Mouse (Mus musculus): ENCODE data around the gene AI854703. TPM values are rescaled to one million over a fixed set of nuclear protein-coding genes. Genes with fewer than 3 reads are reported as not detected.

AI854703 gene
- polyA plus RNA-seq, 1 experiment from 2014 or later: 26.9 TPM

DNA sequence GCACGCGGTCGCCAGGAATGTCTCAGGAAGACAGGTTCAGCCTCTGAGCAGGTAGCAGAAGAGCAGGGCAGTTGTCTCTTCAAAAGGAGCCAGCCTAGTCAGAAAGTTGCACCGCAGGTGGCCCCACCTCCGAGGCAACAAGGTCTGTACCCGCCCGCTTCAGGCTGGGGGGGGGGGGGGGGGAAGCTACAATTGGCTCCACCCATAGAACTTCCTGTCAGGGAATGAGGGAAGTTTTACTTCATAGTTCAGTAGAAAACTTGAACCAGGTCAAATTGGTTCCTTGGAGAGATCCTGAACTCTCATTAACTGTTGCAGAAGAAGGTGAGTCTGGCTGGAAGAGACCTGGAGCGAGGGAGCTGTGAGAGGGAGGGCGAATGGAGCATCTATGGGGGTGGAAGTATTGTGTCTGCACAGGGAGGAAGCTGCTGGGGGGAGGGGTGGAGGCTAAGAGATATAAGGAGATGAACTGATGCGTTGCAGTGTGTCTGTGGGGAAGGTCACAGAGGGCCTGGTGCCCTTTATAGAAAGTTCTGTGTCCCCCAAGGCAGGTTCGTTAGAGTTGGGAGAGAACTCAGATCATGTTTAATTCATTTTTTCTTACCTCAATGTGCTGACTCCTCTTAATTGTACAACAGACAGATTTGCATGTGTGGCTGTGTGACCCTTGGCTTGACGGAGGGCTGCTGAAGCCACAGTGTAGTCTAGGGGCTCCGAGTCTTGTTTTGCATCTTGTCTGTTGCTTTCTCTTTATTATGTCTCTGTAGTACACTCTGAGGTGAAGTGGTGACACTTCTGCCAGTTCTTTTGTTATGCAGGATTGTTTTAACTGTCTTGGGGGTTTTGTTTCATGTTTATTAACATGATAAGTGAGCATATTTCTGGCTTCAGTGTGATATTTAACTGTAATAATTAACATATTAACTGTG, 49.6 kb downstream of the AI854703 start, which contains the start of gene Gimap9:
Gimap9 (plus strand) TSS at position 199 of the 929 bp plus-strand sequence.
- WGBS: 37% methylated on average over 13 of the region's 13 CpGs
- Histone ChIP-seq H3K4me3 (ENCODE audit: low read depth, low read length) (no peak within 1 kb of the TSS), H3K27me3 (ENCODE audit: control insufficient read depth, insufficient read depth, low read length) (no peaks in the 10 kb centered on the region), H3K4me2 (ENCODE audit: low read depth, low read length) (peak within 1 kb of the TSS; percentile 8; the same call in 1 of the 2 replicates), H3K36me3 (ENCODE audit: control insufficient read depth, insufficient read depth, low read length) (no peaks in the 10 kb centered on the region), H3K9me3 (ENCODE audit: control insufficient read depth, low read length) (no peaks in the 10 kb centered on the region), H3K9ac (replicated peaks; ENCODE audit: low read depth, low read length) (no peak within 1 kb of the TSS), H3K27ac (ENCODE audit: low read depth, low read length) (no peak within 1 kb of the TSS), H3K4me1 (ENCODE audit: control insufficient read depth, insufficient read depth, low read length) (no peaks in the 10 kb centered on the region)
- no peak for ATAC-seq (ENCODE audit: low read depth)

DNA sequence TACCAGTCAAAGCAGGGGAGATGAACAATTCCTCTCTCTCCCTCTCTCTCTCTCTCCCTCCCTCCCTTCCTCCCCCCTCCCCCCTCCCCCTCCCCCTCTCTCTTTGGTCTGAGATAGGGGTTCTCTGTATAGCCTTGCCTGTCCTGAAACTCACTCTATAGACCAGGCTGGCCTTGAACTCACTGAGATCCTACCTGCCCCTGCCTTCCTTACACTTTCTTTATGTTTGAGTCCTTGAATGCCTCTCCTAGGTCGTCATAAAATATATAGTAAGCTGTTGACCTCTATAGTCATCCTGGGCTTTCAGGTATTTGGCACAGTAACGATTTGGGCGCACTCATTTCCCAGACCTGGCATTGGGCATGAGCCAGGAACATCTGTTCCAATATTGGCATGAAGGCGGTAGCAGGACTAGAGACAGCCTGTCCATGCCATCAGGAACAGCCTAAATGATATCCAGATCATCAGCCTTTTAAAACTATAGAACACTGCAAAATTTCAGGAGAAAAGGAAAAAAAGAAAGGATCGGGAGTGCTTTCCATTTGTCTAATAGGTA, 50.4 kb downstream of the AI854703 start:
- Histone ChIP-seq H3K27ac (ENCODE audit: low read depth, low read length) (no peak overlapping the region), H3K9me3 (ENCODE audit: control insufficient read depth, low read length) (no peaks in the 10 kb centered on the region), H3K4me1 (ENCODE audit: control insufficient read depth, insufficient read depth, low read length) (no peaks in the 10 kb centered on the region), H3K9ac (replicated peaks; ENCODE audit: low read depth, low read length) (no peak overlapping the region), H3K4me3 (ENCODE audit: low read depth, low read length) (no peak overlapping the region), H3K4me2 (ENCODE audit: low read depth, low read length) (no peak overlapping the region), H3K36me3 (ENCODE audit: control insufficient read depth, insufficient read depth, low read length) (no peaks in the 10 kb centered on the region), H3K27me3 (ENCODE audit: control insufficient read depth, insufficient read depth, low read length) (no peaks in the 10 kb centered on the region)
- no peak for ATAC-seq (ENCODE audit: low read depth)
- 84% methylated on average over 5 of the region's 5 CpGs for WGBS

- no peak overlapping the region for H3K9ac ChIP-seq (replicated peaks; ENCODE audit: low read depth, low read length)
- 92% methylated on average over 17 of the region's 17 CpGs for WGBS
- H3K36me3 ChIP-seq (ENCODE audit: control insufficient read depth, insufficient read depth, low read length): no peaks in the 10 kb centered on the region
- no peaks in the 10 kb centered on the region for H3K27me3 ChIP-seq (ENCODE audit: control insufficient read depth, insufficient read depth, low read length)
- no peak overlapping the region for H3K27ac ChIP-seq (ENCODE audit: low read depth, low read length)
- H3K4me2 ChIP-seq (ENCODE audit: low read depth, low read length): no peak overlapping the region
- no peak for ATAC-seq (ENCODE audit: low read depth)
- H3K9me3 ChIP-seq (ENCODE audit: control insufficient read depth, low read length): no peaks in the 10 kb centered on the region
- H3K4me3 ChIP-seq (ENCODE audit: low read depth, low read length): no peak overlapping the region
- no peaks in the 10 kb centered on the region for H3K4me1 ChIP-seq (ENCODE audit: control insufficient read depth, insufficient read depth, low read length)
Observed at GRCm38 (mm10) chr6:48677492-48678345, 51.2 kb downstream of the AI854703 start.

GRCm38 (mm10) chr6:48678391-48678790, 51.8 kb downstream of the AI854703 start:
- 88% methylated on average over 4 of the region's 4 CpGs for whole genome bisulfite sequencing
- Histone ChIP-seq H3K4me2 (ENCODE audit: low read depth, low read length) (no peak overlapping the region), H3K27ac (ENCODE audit: low read depth, low read length) (no peak overlapping the region), H3K27me3 (ENCODE audit: control insufficient read depth, insufficient read depth, low read length) (no peaks in the 10 kb centered on the region), H3K4me3 (ENCODE audit: low read depth, low read length) (no peak overlapping the region), H3K4me1 (ENCODE audit: control insufficient read depth, insufficient read depth, low read length) (no peaks in the 10 kb centered on the region), H3K9me3 (ENCODE audit: control insufficient read depth, low read length) (no peaks in the 10 kb centered on the region), H3K9ac (replicated peaks; ENCODE audit: low read depth, low read length) (no peak overlapping the region), H3K36me3 (ENCODE audit: control insufficient read depth, insufficient read depth, low read length) (no peaks in the 10 kb centered on the region)
- ATAC-seq (ENCODE audit: low read depth): no peak

DNA sequence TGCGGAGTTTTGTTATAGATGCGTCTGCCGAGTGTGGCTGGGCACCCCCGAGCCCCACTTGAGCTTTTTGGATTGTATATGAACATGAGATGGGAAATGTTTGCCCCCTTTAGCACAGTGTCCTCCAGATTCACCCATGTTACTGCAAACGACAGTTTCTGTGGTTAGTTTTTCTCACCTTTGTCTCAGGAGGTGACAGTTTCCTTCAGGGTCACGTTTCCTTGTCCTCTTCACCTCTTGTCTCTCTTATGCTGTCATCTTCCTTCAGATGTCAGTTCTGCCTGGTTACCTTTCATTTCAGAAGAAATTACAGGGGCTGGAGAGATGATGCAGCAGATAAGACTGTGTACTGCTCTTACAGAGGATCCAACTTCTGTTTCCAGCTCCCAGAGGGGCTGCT, 53.1 kb downstream of the AI854703 start:
- Histone ChIP-seq H3K4me2 (ENCODE audit: low read depth, low read length) (no peak overlapping the region), H3K9ac (replicated peaks; ENCODE audit: low read depth, low read length) (no peak overlapping the region), H3K36me3 (ENCODE audit: control insufficient read depth, insufficient read depth, low read length) (no peaks in the 10 kb centered on the region), H3K27me3 (ENCODE audit: control insufficient read depth, insufficient read depth, low read length) (no peaks in the 10 kb centered on the region), H3K9me3 (ENCODE audit: control insufficient read depth, low read length) (no peaks in the 10 kb centered on the region), H3K4me3 (ENCODE audit: low read depth, low read length) (no peak overlapping the region), H3K27ac (ENCODE audit: low read depth, low read length) (no peak overlapping the region), H3K4me1 (ENCODE audit: control insufficient read depth, insufficient read depth, low read length) (no peaks in the 10 kb centered on the region)
- 81% methylated on average over 6 of the region's 6 CpGs for WGBS
- no peak for ATAC-seq (ENCODE audit: low read depth)

- Histone ChIP-seq H3K27me3 (ENCODE audit: control insufficient read depth, insufficient read depth, low read length) (no peaks in the 10 kb centered on the region), H3K4me3 (ENCODE audit: low read depth, low read length) (no peak overlapping the region), H3K9me3 (ENCODE audit: control insufficient read depth, low read length) (no peaks in the 10 kb centered on the region), H3K4me1 (ENCODE audit: control insufficient read depth, insufficient read depth, low read length) (no peaks in the 10 kb centered on the region), H3K9ac (replicated peaks; ENCODE audit: low read depth, low read length) (no peak overlapping the region), H3K36me3 (ENCODE audit: control insufficient read depth, insufficient read depth, low read length) (no peaks in the 10 kb centered on the region), H3K27ac (ENCODE audit: low read depth, low read length) (no peak overlapping the region), H3K4me2 (ENCODE audit: low read depth, low read length) (no peak overlapping the region)
- 87% methylated on average over 5 of the region's 5 CpGs for WGBS
- ATAC-seq (ENCODE audit: low read depth): no peak
Observed at GRCm38 (mm10) chr6:48680421-48680820, 53.9 kb downstream of the AI854703 start.

GRCm38 (mm10) chr6:48681472-48682090, 55.0 kb downstream of the AI854703 start:
- Histone ChIP-seq H3K36me3 (ENCODE audit: control insufficient read depth, insufficient read depth, low read length) (no peaks in the 10 kb centered on the region), H3K27me3 (ENCODE audit: control insufficient read depth, insufficient read depth, low read length) (no peaks in the 10 kb centered on the region), H3K9me3 (ENCODE audit: control insufficient read depth, low read length) (no peaks in the 10 kb centered on the region), H3K4me2 (ENCODE audit: low read depth, low read length) (no peak overlapping the region), H3K27ac (ENCODE audit: low read depth, low read length) (no peak overlapping the region), H3K4me1 (ENCODE audit: control insufficient read depth, insufficient read depth, low read length) (no peaks in the 10 kb centered on the region), H3K4me3 (ENCODE audit: low read depth, low read length) (no peak overlapping the region), H3K9ac (replicated peaks; ENCODE audit: low read depth, low read length) (no peak overlapping the region)
- no peak for ATAC-seq (ENCODE audit: low read depth)
- WGBS: 88% methylated on average over 3 of the region's 3 CpGs

- no peak for ATAC-seq (ENCODE audit: low read depth)
- Histone ChIP-seq H3K4me2 (ENCODE audit: low read depth, low read length) (no peak overlapping the region), H3K4me3 (ENCODE audit: low read depth, low read length) (no peak overlapping the region), H3K9ac (replicated peaks; ENCODE audit: low read depth, low read length) (no peak overlapping the region), H3K27me3 (ENCODE audit: control insufficient read depth, insufficient read depth, low read length) (no peaks in the 10 kb centered on the region), H3K27ac (ENCODE audit: low read depth, low read length) (no peak overlapping the region), H3K9me3 (ENCODE audit: control insufficient read depth, low read length) (no peaks in the 10 kb centered on the region), H3K4me1 (ENCODE audit: control insufficient read depth, insufficient read depth, low read length) (no peaks in the 10 kb centered on the region), H3K36me3 (ENCODE audit: control insufficient read depth, insufficient read depth, low read length) (no peaks in the 10 kb centered on the region)
- 89% methylated on average over 4 of the region's 4 CpGs for WGBS
Observed at GRCm38 (mm10) chr6:48682271-48682670, 55.7 kb downstream of the AI854703 start.
